Mouse (Mus musculus) hindbrain, embryonic 14.5 days (tissue): Measurements from ENCODE around the gene Ubac2. TPM values are rescaled to one million over a fixed set of nuclear protein-coding genes. Genes with fewer than 3 reads are reported as not detected.
A peak's percentile ranks its signal among the peaks of the same experiment; 100 is the strongest.
"Not testable (repeated sequence)": the region's sequence is repeated elsewhere in the genome, so short reads cannot be mapped to it uniquely, and the experiment has no call there.

Experiments used
- ATAC-seq: fragments of 200-750 bp; cut with Nextera tagmentation; 2 replicates; pipeline ENCODE4 v1.8.0; 2017; ENCODE audit warnings: moderate number of reproducible peaks, mild to moderate bottlenecking, moderate TSS enrichment, moderate library complexity; ENCODE audit not compliant: low FRiP score
- DNase-seq: peaks from one replicate; pipeline ENCODE4 v3.0.0-alpha.2; 2015; ENCODE audit warnings: low spot score
- H3K27ac ChIP-seq: fragments of 300-500 bp; sonication (generic); 2 replicates; pipeline ENCODE4 v1.5.1; 2014; ENCODE audit warnings: mild to moderate bottlenecking, moderate library complexity
- H3K27me3 ChIP-seq: fragments of 300-500 bp; sonication (generic); 2 replicates; pipeline ENCODE4 v1.6.1; 2014; ENCODE audit warnings: mild to moderate bottlenecking, low read length, mixed read lengths; ENCODE audit not compliant: control insufficient read depth, insufficient read depth
- H3K36me3 ChIP-seq: fragments of 300-500 bp; sonication (generic); replicated peaks from 2 replicates; pipeline ENCODE4 v1.6.1; 2014; ENCODE audit not compliant: control insufficient read depth, insufficient read depth
- H3K4me1 ChIP-seq: fragments of 300-500 bp; sonication (generic); replicated peaks from 2 replicates; pipeline ENCODE4 v1.6.1; 2014; ENCODE audit warnings: antibody characterized with exemption, low read length, mixed read lengths; ENCODE audit not compliant: control insufficient read depth, insufficient read depth
- H3K4me2 ChIP-seq: fragments of 300-500 bp; sonication (generic); replicated peaks from 2 replicates; pipeline ENCODE4 v1.6.1; 2014; ENCODE audit warnings: mild to moderate bottlenecking, moderate library complexity
- H3K4me3 ChIP-seq: fragments of 300-500 bp; sonication (generic); replicated peaks from 2 replicates; pipeline ENCODE4 v1.5.1; 2014; ENCODE audit warnings: mild to moderate bottlenecking, low read length
- H3K9ac ChIP-seq: fragments of 300-500 bp; sonication (generic); 2 replicates; pipeline ENCODE4 v1.6.1; 2014
- H3K9me3 ChIP-seq: fragments of 300-500 bp; sonication (generic); 2 replicates; pipeline ENCODE4 v1.6.1; 2016; ENCODE audit warnings: low read length; ENCODE audit not compliant: control insufficient read depth
- WGBS: fragments of 180-500 bp; shearing (Covaris S2); extraction: QIAGEN DNeasy Blood & Tissue Kit; methylation state at CpG from one replicate; pipeline ENCODE4 v1.1.7; 2014; 5-methylcytosine and 5-hydroxymethylcytosine counted together
- polyA plus RNA-seq: library from polyadenylated mRNA; unstranded; fragments of >200 nt; fragmentation: Nextera tagmentation; extraction: Ambion mirVana; gene quantifications from 2 replicates; pipeline ENCODE4 v1.2.1, GENCODE M21; 2014

Gene Ubac2
- polyA plus RNA-seq, 1 experiment from 2014 or later: 49.6 TPM

- H3K9ac ChIP-seq: no peak overlapping the region
- ATAC-seq: no peak
- no peak overlapping the region for H3K27ac ChIP-seq
- H3K4me1 ChIP-seq: no peaks in the 10 kb centered on the region
- WGBS: 8% methylated on average over 2 of the region's 2 CpGs
- H3K4me2 ChIP-seq: no peak overlapping the region
- peak; percentile 69 for DNase-seq
- no peaks in the 10 kb centered on the region for H3K9me3 ChIP-seq
- H3K36me3 ChIP-seq: no peaks in the 10 kb centered on the region
- no peak overlapping the region for H3K4me3 ChIP-seq
- no peaks in the 10 kb centered on the region for H3K27me3 ChIP-seq
These were observed 186.1 kb downstream of the Ubac2 start for GRCm38 (mm10) chr14:122064519-122064918.

GRCm38 (mm10) chr14:122066243-122066642 lies 187.8 kb downstream of the Ubac2 start:
- no peak for ATAC-seq
- 88% methylated on average over 4 of the region's 4 CpGs for WGBS

GRCm38 (mm10) chr14:122068036-122068435 lies 189.6 kb downstream of the Ubac2 start:
- H3K4me2 ChIP-seq, H3K9ac ChIP-seq, H3K27ac ChIP-seq, H3K36me3 ChIP-seq, H3K4me1 ChIP-seq, H3K27me3 ChIP-seq, DNase-seq, ATAC-seq, H3K4me3 ChIP-seq, H3K9me3 ChIP-seq: not testable (repeated sequence)
- WGBS: 30% methylated on average over 3 of the region's 3 CpGs

More at GRCm38 (mm10) chr14:122066243-122066642, 187.8 kb downstream of the Ubac2 start:
- Histone ChIP-seq H3K27me3 (no peaks in the 10 kb centered on the region), H3K4me3 (no peak overlapping the region), H3K27ac (no peak overlapping the region), H3K36me3 (no peaks in the 10 kb centered on the region), H3K9me3 (no peaks in the 10 kb centered on the region), H3K4me2 (no peak overlapping the region), H3K9ac (no peak overlapping the region), H3K4me1 (no peaks in the 10 kb centered on the region)
- DNase-seq: no peak

GRCm38 (mm10) chr14:122068801-122069695 lies 190.6 kb downstream of the Ubac2 start:
- Histone ChIP-seq H3K4me1 (no peaks in the 10 kb centered on the region), H3K9ac (no peak overlapping the region), H3K27me3 (no peaks in the 10 kb centered on the region), H3K36me3 (no peaks in the 10 kb centered on the region), H3K27ac (no peak overlapping the region), H3K4me2 (no peak overlapping the region), H3K4me3 (no peak overlapping the region), H3K9me3 (no peaks in the 10 kb centered on the region)
- no peak for DNase-seq
- no peak for ATAC-seq
- WGBS: 58% methylated on average over 11 of the region's 11 CpGs

GRCm38 (mm10) chr14:122069948-122070347 lies 191.5 kb downstream of the Ubac2 start:
- Histone ChIP-seq H3K27me3 (no peaks in the 10 kb centered on the region), H3K27ac (no peak overlapping the region), H3K4me2 (no peak overlapping the region), H3K4me3 (no peak overlapping the region), H3K4me1 (no peaks in the 10 kb centered on the region), H3K9me3 (no peaks in the 10 kb centered on the region), H3K36me3 (no peaks in the 10 kb centered on the region), H3K9ac (no peak overlapping the region)
- ATAC-seq (no peak), DNase-seq (no peak)
- WGBS: 86% methylated on average over 3 of the region's 3 CpGs

Other genes with a start within 250 kb of the Ubac2 start
- gene Dock9, start 80.8 kb upstream of the Ubac2 start, polyA plus RNA-seq: 15.4 and 16.2 TPM in 2 replicates
- gene Gpr18, start 37.2 kb downstream of the Ubac2 start, polyA plus RNA-seq: 0.40 TPM in 1 of 2 replicates, not detected in the other
- 0.74 and 1.4 TPM in 2 replicates for gene Gpr183, start 86.6 kb downstream of the Ubac2 start, polyA plus RNA-seq
- not detected in 2 replicates for gene Timm8a2, start 156.1 kb downstream of the Ubac2 start, polyA plus RNA-seq
- 124 and 130 TPM in 2 replicates for gene Tm9sf2, start 228.4 kb downstream of the Ubac2 start, polyA plus RNA-seq